Mouse (Mus musculus): Measurements from ENCODE around the gene Ptk7.

DNA sequence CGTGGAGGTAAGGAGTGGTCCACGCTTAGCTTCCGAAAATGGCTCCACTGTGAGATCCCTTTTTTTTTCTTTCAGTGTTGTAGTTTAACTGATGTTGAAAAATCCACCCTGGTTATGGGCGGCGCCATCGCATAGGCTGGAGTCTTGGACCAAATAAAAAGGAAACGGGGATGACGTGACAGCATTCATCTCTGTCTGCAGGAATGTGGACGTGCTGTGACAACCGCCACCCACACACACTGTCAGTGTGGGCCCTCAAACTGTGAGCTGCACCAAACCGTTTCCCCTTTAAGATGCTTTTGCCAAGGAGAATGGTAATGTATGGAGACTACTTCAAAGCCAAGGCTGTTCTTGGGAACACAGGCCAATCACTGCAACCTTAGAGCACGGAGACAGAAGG, 23.3 kb downstream of the Ptk7 start:
- TF ChIP-seq CTCF (IDR thresholded peaks at IDR 0.05; ENCODE audit: control insufficient read depth, insufficient read depth, insufficient replicate concordance, low read depth, low read length) (no peak), POLR2A (IDR thresholded peaks at IDR 0.05; ENCODE audit: control insufficient read depth, low read depth, low read length) (no peak)

Measured in testis, adult 2 months (tissue).